Mouse (Mus musculus) midbrain, embryonic 16.5 days (tissue): Measurements from ENCODE around the gene Tmem63c. TPM values are rescaled to one million over a fixed set of nuclear protein-coding genes. Genes with fewer than 3 reads are reported as not detected.

Experiments
- ATAC-seq: fragments of 200-750 bp; cut with Nextera tagmentation; 2 replicates; pipeline ENCODE4 v1.8.0; 2017; ENCODE audit warnings: moderate TSS enrichment
- H3K27ac ChIP-seq: fragments of 300-500 bp; sonication (generic); 2 replicates; pipeline ENCODE4 v1.5.1; 2014; ENCODE audit warnings: mild to moderate bottlenecking, low read length, mixed read lengths
- H3K27me3 ChIP-seq: fragments of 300-500 bp; sonication (generic); 2 replicates; pipeline ENCODE4 v1.6.1; 2014; ENCODE audit warnings: low read depth, low read length, mixed read lengths; ENCODE audit not compliant: control insufficient read depth, insufficient read depth
- H3K36me3 ChIP-seq: fragments of 300-500 bp; sonication (generic); 2 replicates; pipeline ENCODE4 v1.6.1; 2014; ENCODE audit warnings: mild to moderate bottlenecking, low read length, moderate library complexity, mixed read lengths; ENCODE audit not compliant: control insufficient read depth, insufficient read depth
- H3K4me1 ChIP-seq: fragments of 300-500 bp; sonication (generic); 2 replicates; pipeline ENCODE4 v1.6.1; 2014; ENCODE audit warnings: mild to moderate bottlenecking, low read length, mixed read lengths; ENCODE audit not compliant: control insufficient read depth, insufficient read depth
- H3K4me2 ChIP-seq: fragments of 300-500 bp; sonication (generic); 2 replicates; pipeline ENCODE4 v1.6.1; 2014; ENCODE audit warnings: mild to moderate bottlenecking, low read length, mixed read lengths
- H3K4me3 ChIP-seq: fragments of 300-500 bp; sonication (generic); 2 replicates; pipeline ENCODE4 v1.5.1; 2014; ENCODE audit warnings: low read depth, mild to moderate bottlenecking, low read length, moderate library complexity, mixed read lengths
- H3K9ac ChIP-seq: fragments of 300-500 bp; sonication (generic); 2 replicates; pipeline ENCODE4 v1.6.1; 2014; ENCODE audit warnings: low read depth, low read length, mixed read lengths
- H3K9me3 ChIP-seq: fragments of 300-500 bp; sonication (generic); replicated peaks from 2 replicates; pipeline ENCODE4 v1.6.1; 2014; ENCODE audit warnings: mild to moderate bottlenecking, low read length, mixed read lengths; ENCODE audit not compliant: control insufficient read depth, poor library complexity, severe bottlenecking
- WGBS: fragments of 180-500 bp; shearing (Covaris S2); extraction: QIAGEN DNeasy Blood & Tissue Kit; methylation state at CpG from one replicate; pipeline ENCODE4 v1.1.7; 2014; 5-methylcytosine and 5-hydroxymethylcytosine counted together
- microRNA-seq: library from miRNA; unstranded; fragments of <30 nt; microRNA quantifications from one replicate; pipeline ENCODE4, GENCODE M21; 2017
- polyA plus RNA-seq: library from polyadenylated mRNA; unstranded; fragments of >200 nt; fragmentation: Nextera tagmentation; extraction: Ambion mirVana; gene quantifications from 2 replicates; pipeline ENCODE4 v1.2.1, GENCODE M21; 2015

The Tmem63c gene
- polyA plus RNA-seq, 1 experiment from 2014 or later = 13.7 TPM

GRCm38 (mm10) chr12:87137439-87138341 lies 116.5 kb downstream of the Tmem63c start:
- Histone ChIP-seq H3K4me3 (no peak overlapping the region), H3K4me1 (no peaks in the 10 kb centered on the region; the same call in 1 of the 2 replicates), H3K36me3 (0 out of 2 replicates have a peak, but pooled peaks cover 2% of the 10 kb centered on the region), H3K9ac (no peak overlapping the region), H3K27ac (peak overlapping the region; percentile 55; the same call in 1 of the 2 replicates), H3K4me2 (no peak overlapping the region), H3K9me3 (no peaks in the 10 kb centered on the region), H3K27me3 (no peaks in the 10 kb centered on the region)
- 51% methylated on average over 15 of the region's 15 CpGs for WGBS
- peak; percentile 75; the same call in 1 of the 2 replicates for ATAC-seq

GRCm38 (mm10) chr12:87138342-87138701 lies 117.2 kb downstream of the Tmem63c start:
- Histone ChIP-seq H3K4me1 (no peaks in the 10 kb centered on the region; the same call in 1 of the 2 replicates), H3K27ac (0 out of 2 replicates have a peak overlapping the region, but pooled peaks have one; percentile 55), H3K4me2 (no peak overlapping the region), H3K9me3 (no peaks in the 10 kb centered on the region), H3K9ac (no peak overlapping the region), H3K36me3 (0 out of 2 replicates have a peak, but pooled peaks cover 2% of the 10 kb centered on the region), H3K4me3 (no peak overlapping the region), H3K27me3 (no peaks in the 10 kb centered on the region)
- 20% methylated on average over 2 of the region's 2 CpGs for WGBS
- ATAC-seq = no peak

DNA sequence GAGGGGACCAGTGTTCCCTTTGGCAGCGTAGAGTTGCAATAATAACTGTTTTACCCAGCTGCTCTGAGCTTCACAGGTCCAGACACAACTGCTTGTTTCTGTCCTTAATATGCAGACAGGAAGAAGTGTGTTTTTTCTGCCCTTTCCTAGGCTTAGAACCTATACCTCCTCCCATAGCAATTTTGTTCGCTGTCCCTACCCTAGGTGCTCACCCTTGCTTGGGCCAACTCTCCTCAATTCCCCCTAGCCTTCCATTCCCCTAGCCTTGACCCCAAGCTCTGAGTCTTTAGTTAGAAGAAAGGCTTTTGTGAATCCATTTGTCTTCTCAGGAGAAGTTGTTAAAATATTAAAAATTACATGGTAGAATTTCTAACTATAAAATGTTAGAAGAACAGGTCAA lies 117.6 kb downstream of the Tmem63c start:
- WGBS = 36% methylated on average over 2 of the region's 2 CpGs
- H3K27ac ChIP-seq = no peak overlapping the region

More for the DNA sequence above, 117.6 kb downstream of the Tmem63c start:
- H3K9me3 ChIP-seq = no peaks in the 10 kb centered on the region
- H3K4me2 ChIP-seq = no peak overlapping the region
- H3K36me3 ChIP-seq = 0 out of 2 replicates have a peak, but pooled peaks cover 2% of the 10 kb centered on the region
- no peaks in the 10 kb centered on the region for H3K27me3 ChIP-seq
- H3K4me1 ChIP-seq = no peaks in the 10 kb centered on the region; the same call in 1 of the 2 replicates
- no peak overlapping the region for H3K4me3 ChIP-seq
- no peak for ATAC-seq
- no peak overlapping the region for H3K9ac ChIP-seq

Small RNA genes lying within 50 kb of the gene (microRNA-seq; reads per million reads assigned to microRNA genes)
- gene Gm25847 = not detected

Other genes with a start within 250 kb of the Tmem63c start
- gene Irf2bpl, start 136.5 kb upstream of the Tmem63c start, polyA plus RNA-seq = 69.3 and 76.9 TPM in 2 replicates
- 56.6 and 57.8 TPM in 2 replicates for gene Cipc, start 74.3 kb upstream of the Tmem63c start, polyA plus RNA-seq
- gene Zdhhc22, start 30.9 kb upstream of the Tmem63c start, polyA plus RNA-seq = 24.4 and 28.1 TPM in 2 replicates
- gene Ngb, start 81.2 kb downstream of the Tmem63c start, polyA plus RNA-seq = 8.5 and 10.8 TPM in 2 replicates
- 25.1 and 31.5 TPM in 2 replicates for gene Gstz1, start 125.8 kb downstream of the Tmem63c start, polyA plus RNA-seq
- gene Pomt2, start 126.6 kb downstream of the Tmem63c start, polyA plus RNA-seq = 15.6 and 16.1 TPM in 2 replicates
- gene Samd15, start 178.4 kb downstream of the Tmem63c start, polyA plus RNA-seq = 2.2 and 2.6 TPM in 2 replicates
- gene Tmed8, start 179.1 kb downstream of the Tmem63c start, polyA plus RNA-seq = 5.2 and 6.0 TPM in 2 replicates
- 0.65 and 1.9 TPM in 2 replicates for gene Noxred1, start 217.4 kb downstream of the Tmem63c start, polyA plus RNA-seq
- 56.2 and 58.2 TPM in 2 replicates for gene Vipas39, start 244.9 kb downstream of the Tmem63c start, polyA plus RNA-seq
- gene Ahsa1, start 245.1 kb downstream of the Tmem63c start, polyA plus RNA-seq = 208 and 217 TPM in 2 replicates